Mouse (Mus musculus) liver, embryonic 12.5 days (tissue): Measurements from ENCODE around the gene Cux1. TPM values are rescaled to one million over a fixed set of nuclear protein-coding genes. Genes with fewer than 3 reads are reported as not detected.
A peak's percentile ranks its signal among the peaks of the same experiment; 100 is the strongest.

Experiments used
- ATAC-seq: fragments of 200-750 bp; cut with Nextera tagmentation; 2 replicates; pipeline ENCODE4 v1.8.0; 2017; ENCODE audit warnings: moderate number of reproducible peaks, mild to moderate bottlenecking, moderate library complexity
- H3K27ac ChIP-seq: fragments of 300-500 bp; sonication (generic); 2 replicates; pipeline ENCODE4 v1.5.1; 2016; ENCODE audit warnings: mild to moderate bottlenecking
- H3K27me3 ChIP-seq: fragments of 300-500 bp; sonication (generic); replicated peaks from 2 replicates; pipeline ENCODE4 v1.6.1; 2016; ENCODE audit warnings: mild to moderate bottlenecking, moderate library complexity
- H3K36me3 ChIP-seq: fragments of 300-500 bp; sonication (generic); 2 replicates; pipeline ENCODE4 v1.6.1; 2016; ENCODE audit warnings: mild to moderate bottlenecking, moderate library complexity
- H3K4me1 ChIP-seq: fragments of 300-500 bp; sonication (generic); 2 replicates; pipeline ENCODE4 v1.6.1; 2016
- H3K4me2 ChIP-seq: fragments of 300-500 bp; sonication (generic); 2 replicates; pipeline ENCODE4 v1.6.1; 2016; ENCODE audit warnings: mild to moderate bottlenecking, moderate library complexity
- H3K4me3 ChIP-seq: fragments of 300-500 bp; sonication (generic); 2 replicates; pipeline ENCODE4 v1.5.1; 2016; ENCODE audit warnings: mild to moderate bottlenecking, moderate library complexity
- H3K9ac ChIP-seq: fragments of 300-500 bp; sonication (generic); 2 replicates; pipeline ENCODE4 v1.6.1; 2016; ENCODE audit warnings: mild to moderate bottlenecking, moderate library complexity
- H3K9me3 ChIP-seq: fragments of 300-500 bp; sonication (generic); replicated peaks from 2 replicates; pipeline ENCODE4 v1.6.1; 2016; ENCODE audit warnings: mild to moderate bottlenecking, moderate library complexity
- WGBS: fragments of 180-500 bp; shearing (Covaris S2); methylation state at CpG from one replicate; pipeline ENCODE4 v1.1.7; 2016; ENCODE audit not compliant: insufficient replicate concordance; 5-methylcytosine and 5-hydroxymethylcytosine counted together
- polyA plus RNA-seq: library from polyadenylated mRNA; unstranded; fragments of >200 nt; fragmentation: Nextera tagmentation; extraction: Ambion mirVana; gene quantifications from 2 replicates; pipeline ENCODE4 v1.2.1, GENCODE M21; 2016

The Cux1 gene
- polyA plus RNA-seq, 1 experiment from 2014 or later = 29.8 TPM

GRCm38 (mm10) chr5:136335681-136336080 is 231.6 kb downstream of the Cux1 start:
- Histone ChIP-seq H3K9me3 (no peaks in the 10 kb centered on the region), H3K4me3 (no peak overlapping the region), H3K9ac (no peak overlapping the region), H3K27me3 (no peaks in the 10 kb centered on the region), H3K4me2 (no peak overlapping the region), H3K27ac (no peak overlapping the region), H3K4me1 (peaks cover 38% of the 10 kb centered on the region), H3K36me3 (peaks cover 66% of the 10 kb centered on the region)
- WGBS = 64% methylated on average over 4 of the region's 4 CpGs
- ATAC-seq = no peak

- no peaks in the 10 kb centered on the region for H3K9me3 ChIP-seq
- no peak overlapping the region for H3K9ac ChIP-seq
- no peak overlapping the region for H3K4me2 ChIP-seq
- peaks cover 38% of the 10 kb centered on the region for H3K4me1 ChIP-seq
- 54% methylated on average over 4 of the region's 4 CpGs for WGBS
- H3K27me3 ChIP-seq = no peaks in the 10 kb centered on the region
- peak; percentile 83 for ATAC-seq
- peaks cover 65% of the 10 kb centered on the region for H3K36me3 ChIP-seq
- no peak overlapping the region for H3K4me3 ChIP-seq
- no peak overlapping the region; the same call in 1 of the 2 replicates for H3K27ac ChIP-seq
These were observed 232.5 kb downstream of the Cux1 start for GRCm38 (mm10) chr5:136334780-136335179.

GRCm38 (mm10) chr5:136334051-136334450 is 233.2 kb downstream of the Cux1 start:
- H3K4me1 ChIP-seq = peaks cover 38% of the 10 kb centered on the region

GRCm38 (mm10) chr5:136332786-136333462 is 234.4 kb downstream of the Cux1 start:
- Histone ChIP-seq H3K9me3 (no peaks in the 10 kb centered on the region), H3K27me3 (no peaks in the 10 kb centered on the region), H3K4me3 (no peak overlapping the region), H3K27ac (no peak overlapping the region), H3K36me3 (peaks cover 56% of the 10 kb centered on the region), H3K4me2 (no peak overlapping the region), H3K4me1 (peaks cover 38% of the 10 kb centered on the region), H3K9ac (no peak overlapping the region)
- ATAC-seq = no peak
- 86% methylated on average over 11 of the region's 11 CpGs for WGBS

More at GRCm38 (mm10) chr5:136334051-136334450, 233.2 kb downstream of the Cux1 start:
- no peak overlapping the region for H3K4me2 ChIP-seq
- no peaks in the 10 kb centered on the region for H3K27me3 ChIP-seq
- no peak overlapping the region for H3K27ac ChIP-seq
- ATAC-seq = no peak
- no peak overlapping the region for H3K9ac ChIP-seq
- WGBS = 88% methylated on average over 1 of the region's 1 CpGs
- peaks cover 58% of the 10 kb centered on the region for H3K36me3 ChIP-seq
- no peaks in the 10 kb centered on the region for H3K9me3 ChIP-seq
- H3K4me3 ChIP-seq = no peak overlapping the region

GRCm38 (mm10) chr5:136327736-136328135 is 239.6 kb downstream of the Cux1 start:
- H3K4me2 ChIP-seq = no peak overlapping the region
- H3K9me3 ChIP-seq = no peaks in the 10 kb centered on the region
- 80% methylated on average over 2 of the region's 2 CpGs for WGBS
- no peaks in the 10 kb centered on the region for H3K4me1 ChIP-seq
- no peak overlapping the region for H3K4me3 ChIP-seq
- no peaks in the 10 kb centered on the region for H3K27me3 ChIP-seq
- no peak for ATAC-seq
- no peak overlapping the region for H3K27ac ChIP-seq
- no peak overlapping the region for H3K9ac ChIP-seq
- peaks cover 47% of the 10 kb centered on the region for H3K36me3 ChIP-seq

- Histone ChIP-seq H3K27ac (no peak overlapping the region), H3K4me1 (no peaks in the 10 kb centered on the region), H3K27me3 (no peaks in the 10 kb centered on the region), H3K9me3 (no peaks in the 10 kb centered on the region), H3K4me3 (no peak overlapping the region), H3K9ac (no peak overlapping the region), H3K4me2 (no peak overlapping the region), H3K36me3 (peaks cover 38% of the 10 kb centered on the region)
- no peak for ATAC-seq
- 73% methylated on average over 13 of the region's 13 CpGs for WGBS
These were observed 240.7 kb downstream of the Cux1 start for GRCm38 (mm10) chr5:136326626-136327025.

- no peak overlapping the region for H3K9ac ChIP-seq
- 66% methylated on average over 4 of the region's 4 CpGs for WGBS
- no peak overlapping the region for H3K4me2 ChIP-seq
- H3K9me3 ChIP-seq = no peaks in the 10 kb centered on the region
- no peaks in the 10 kb centered on the region for H3K4me1 ChIP-seq
- H3K4me3 ChIP-seq = no peak overlapping the region
- no peak for ATAC-seq
- H3K36me3 ChIP-seq = peaks cover 44% of the 10 kb centered on the region
- no peaks in the 10 kb centered on the region for H3K27me3 ChIP-seq
- H3K27ac ChIP-seq = no peak overlapping the region
These were observed 242.8 kb downstream of the Cux1 start for GRCm38 (mm10) chr5:136324506-136324905.

GRCm38 (mm10) chr5:136321378-136321777 is 245.9 kb downstream of the Cux1 start:
- H3K4me2 ChIP-seq = no peak overlapping the region
- H3K27ac ChIP-seq = no peak overlapping the region
- no peaks in the 10 kb centered on the region for H3K9me3 ChIP-seq
- ATAC-seq = no peak
- WGBS = 75% methylated on average over 6 of the region's 6 CpGs
- no peaks in the 10 kb centered on the region for H3K4me1 ChIP-seq
- peaks cover 38% of the 10 kb centered on the region for H3K36me3 ChIP-seq
- H3K4me3 ChIP-seq = no peak overlapping the region
- H3K27me3 ChIP-seq = no peaks in the 10 kb centered on the region
- no peak overlapping the region for H3K9ac ChIP-seq

GRCm38 (mm10) chr5:136312566-136312965 is 254.7 kb downstream of the Cux1 start:
- no peak overlapping the region for H3K4me2 ChIP-seq
- no peak for ATAC-seq
- no peak overlapping the region for H3K27ac ChIP-seq
- WGBS = 92% methylated on average over 14 of the region's 14 CpGs
- H3K36me3 ChIP-seq = peaks cover 78% of the 10 kb centered on the region
- H3K4me1 ChIP-seq = no peaks in the 10 kb centered on the region
- H3K9ac ChIP-seq = no peak overlapping the region
- no peaks in the 10 kb centered on the region for H3K9me3 ChIP-seq
- H3K27me3 ChIP-seq = no peaks in the 10 kb centered on the region
- no peak overlapping the region for H3K4me3 ChIP-seq

- H3K9me3 ChIP-seq = no peaks in the 10 kb centered on the region
- H3K27ac ChIP-seq = no peak overlapping the region
- H3K4me1 ChIP-seq = no peaks in the 10 kb centered on the region
- H3K27me3 ChIP-seq = no peaks in the 10 kb centered on the region
- peaks cover 82% of the 10 kb centered on the region for H3K36me3 ChIP-seq
- 76% methylated on average over 4 of the region's 4 CpGs for WGBS
- ATAC-seq = no peak
- H3K9ac ChIP-seq = no peak overlapping the region
- no peak overlapping the region for H3K4me3 ChIP-seq
- H3K4me2 ChIP-seq = no peak overlapping the region
These were observed 255.1 kb downstream of the Cux1 start for GRCm38 (mm10) chr5:136312166-136312565.

- Histone ChIP-seq H3K27me3 (no peaks in the 10 kb centered on the region), H3K27ac (no peak overlapping the region), H3K4me3 (no peak overlapping the region), H3K9ac (no peak overlapping the region), H3K4me2 (no peak overlapping the region), H3K9me3 (no peaks in the 10 kb centered on the region), H3K4me1 (no peaks in the 10 kb centered on the region), H3K36me3 (peaks cover 85% of the 10 kb centered on the region)
- WGBS = 82% methylated on average over 5 of the region's 5 CpGs
- no peak for ATAC-seq
These were observed 261.0 kb downstream of the Cux1 start for GRCm38 (mm10) chr5:136306254-136306653.

GRCm38 (mm10) chr5:136303409-136303983 is 263.8 kb downstream of the Cux1 start:
- Histone ChIP-seq H3K4me2 (no peak overlapping the region), H3K27me3 (no peaks in the 10 kb centered on the region), H3K4me1 (no peaks in the 10 kb centered on the region), H3K9ac (no peak overlapping the region), H3K36me3 (peaks cover 81% of the 10 kb centered on the region), H3K9me3 (no peaks in the 10 kb centered on the region), H3K27ac (no peak overlapping the region), H3K4me3 (no peak overlapping the region)
- ATAC-seq = no peak
- WGBS = 82% methylated on average over 19 of the region's 19 CpGs
